In genomic region chr11:69530755-69531154, GRCm38 (mm10) we compare ENCODE assay signal across 9 mouse cellular contexts. TPM values are rescaled to one million over a fixed set of nuclear protein-coding genes. Genes with fewer than 3 reads are reported as not detected.
A peak's percentile ranks its signal among the peaks of the same experiment; 100 is the strongest.
DNase-seq lines count a peak whose midpoint lies in the region; ATAC-seq and TF ChIP-seq lines count a peak whose summit lies in the region.
"Not testable (repeated sequence)": the region's sequence is repeated elsewhere in the genome, so short reads cannot be mapped to it uniquely, and the experiment has no call there.
"Had no signal": no experiment of that assay in that cellular context is flagged by ENCODE, and none has a peak within 500 bp of the region (broad histone marks: within the 10 kb centered on the region; RNA-seq: fewer than 3 reads in every experiment).

No protein-coding gene starts in this region.

- not testable (repeated sequence) for H3K9me3 ChIP-seq in ES-E14 (ENCODE audit: control insufficient read depth, insufficient read depth, low read depth, low read length); forebrain, postnatal 0 days (ENCODE audit: low read length); intestine, postnatal 0 days (ENCODE audit: control insufficient read depth)

- not testable (repeated sequence) for H3K4me1 ChIP-seq in ES-E14 (ENCODE audit: control insufficient read depth in 2 of 2, insufficient read depth in 2 of 2, low read length in 2 of 2, poor library complexity in 1 of 2); intestine, postnatal 0 days (replicated peaks; ENCODE audit: control insufficient read depth, insufficient read depth, low read length); liver, adult 2 months (ENCODE audit: control insufficient read depth, insufficient read depth, low read length)
- H3K4me1 ChIP-seq in forebrain, postnatal 0 days (ENCODE audit: insufficient read depth): peaks cover 20% of the 10 kb centered on the region

- not testable (repeated sequence) for ATAC-seq in forebrain, postnatal 0 days; intestine, postnatal 0 days
- 0 out of 2 replicates have a peak, but pooled peaks have one; percentile 48 for ATAC-seq in megakaryocyte progenitor cell, adult 5-6 weeks (replicated peaks; ENCODE audit: poor library complexity)

- TF ChIP-seq POLR2A in liver, adult 2 months (IDR thresholded peaks at IDR 0.05; ENCODE audit: extremely low read depth, insufficient read depth, low read length): not testable (repeated sequence)

- not testable (repeated sequence) for H3K4me3 ChIP-seq in ES-E14 (ENCODE audit: insufficient read depth in 1 of 2, low read depth in 1 of 2, low read length in 2 of 2, poor library complexity in 1 of 2, severe bottlenecking in 1 of 2); forebrain, postnatal 0 days (ENCODE audit: low read depth, low read length); intestine, postnatal 0 days (ENCODE audit: low read depth, low read length); liver, adult 2 months (ENCODE audit: insufficient read depth, low read depth, low read length)

- H3K27ac ChIP-seq in ES-E14 (ENCODE audit: insufficient read depth, low read depth, low read length, poor library complexity, severe bottlenecking); forebrain, postnatal 0 days (ENCODE audit: low read depth, low read length); intestine, postnatal 0 days (ENCODE audit: low read depth, low read length); liver, adult 2 months (replicated peaks; ENCODE audit: insufficient read depth, low read depth, low read length): not testable (repeated sequence)

- H3K36me3 ChIP-seq in ES-E14 (ENCODE audit: control insufficient read depth, insufficient read depth, low read length, poor library complexity, severe bottlenecking); forebrain, postnatal 0 days (ENCODE audit: insufficient read depth); intestine, postnatal 0 days (ENCODE audit: control insufficient read depth, insufficient read depth); liver, adult 2 months (ENCODE audit: control insufficient read depth, insufficient read depth, low read length): not testable (repeated sequence)

- not testable (repeated sequence) for H3K9ac ChIP-seq in ES-E14 (ENCODE audit: insufficient read depth, low read depth, low read length, poor library complexity, severe bottlenecking); forebrain, postnatal 0 days; intestine, postnatal 0 days (ENCODE audit: low read depth, low read length); liver, adult 2 months (ENCODE audit: low read depth, low read length)

- in situ Hi-C loops in ES-E14 (cut with MboI; ENCODE audit: low sequenced_read_pairs in 2 of 2, unreplicated experiment in 2 of 2): not testable (repeated sequence)

- H3K79me2 ChIP-seq in liver, adult 2 months (ENCODE audit: control insufficient read depth, insufficient read depth, low read length): not testable (repeated sequence)

- peak; percentile 46; the same call in 1 of the 2 replicates for TF ChIP-seq CTCF in forebrain, postnatal 0 days (IDR thresholded peaks at IDR 0.05; ENCODE audit: low read depth)
- TF ChIP-seq CTCF in intestine, postnatal 0 days (IDR thresholded peaks at IDR 0.05; ENCODE audit: low read depth): peak; percentile 43
- TF ChIP-seq CTCF in liver, adult 2 months (IDR thresholded peaks at IDR 0.05; ENCODE audit: low read depth, low read length): peak; percentile 39

- not testable (repeated sequence) for H3K27me3 ChIP-seq in forebrain, postnatal 0 days (ENCODE audit: insufficient read depth, low read length); intestine, postnatal 0 days (replicated peaks; ENCODE audit: control insufficient read depth, insufficient read depth, low read length); liver, adult 2 months (ENCODE audit: control insufficient read depth, insufficient read depth, low read length)

- not testable (repeated sequence) for H3K4me2 ChIP-seq in forebrain, postnatal 0 days (ENCODE audit: low read depth); intestine, postnatal 0 days (replicated peaks; ENCODE audit: low read depth)

- peak; percentile 26 for DNase-seq in A20 (ENCODE audit: low read depth, low spot score)
- not testable (repeated sequence) for DNase-seq in ES-E14 (ENCODE audit: low read depth, low spot score); forebrain, postnatal 0 days; liver, adult 2 months (ENCODE audit: extremely low read depth, low read depth, low spot score)
- DNase-seq in ZHBTc4 (ENCODE audit: low read depth, low spot score): peak; percentile 80

- 87% methylated on average over 6 of the region's 6 CpGs for WGBS in forebrain, postnatal 0 days
- 89% methylated on average over 6 of the region's 6 CpGs for WGBS in intestine, postnatal 0 days
- 92% methylated on average over 6 of the region's 6 CpGs for WGBS in liver, adult 2 months

TF ChIP-seq in ES-E14, 5 proteins besides CTCF, POLR2A, EP300 and RAD21:
- peak; percentile 29; the same call in 1 of the 2 replicates for TF ChIP-seq ZC3H11A (IDR thresholded peaks at IDR 0.05; ENCODE audit: borderline replicate concordance, low read depth, low read length)

RNA-seq across cellular contexts. Expression of gene Dnah2, which starts 18.2 kb away (rescaled TPM):
- 0.98 and 2.5 TPM in 2 replicates for total RNA-seq in ES-E14 (2012; rRNA removed)
- total RNA-seq in forebrain, postnatal 0 days (2014; rRNA removed): 9.5 and 12.3 TPM in 2 replicates
- 1.8 and 3.0 TPM in 2 replicates for polyA plus RNA-seq in forebrain, postnatal 0 days (2015; fragmentation: Nextera tagmentation; extraction: Ambion mirVana)
- 8.0 and 8.7 TPM in 2 replicates for polyA plus RNA-seq in intestine, postnatal 0 days (2015; fragmentation: Nextera tagmentation; extraction: Ambion mirVana)
- under 0.01 and 0.09 TPM in 2 replicates for total RNA-seq in liver, adult 2 months (2014; rRNA removed)
- polyA plus RNA-seq in liver, adult 2 months (2012; rRNA removed): 0.02 TPM in 2 replicates
- 0.07 TPM in 1 of 2 replicates, not detected in the other for total RNA-seq in megakaryocyte progenitor cell, adult 5-6 weeks (2015)
- under 0.01 TPM in 1 of 2 replicates, not detected in the other for total RNA-seq in megakaryocyte progenitor cell, adult 5-6 weeks (2017)
- total RNA-seq: common myeloid progenitor, adult 5-6 weeks had no signal

RNA-seq across cellular contexts. Expression of gene Efnb3, which starts 29.2 kb away (rescaled TPM):
- 3.1 and 3.2 TPM in 2 replicates for total RNA-seq in ES-E14 (2012; rRNA removed)
- 137 and 184 TPM in 2 replicates for total RNA-seq in forebrain, postnatal 0 days (2014; rRNA removed)
- 149 and 171 TPM in 2 replicates for polyA plus RNA-seq in forebrain, postnatal 0 days (2015; fragmentation: Nextera tagmentation; extraction: Ambion mirVana)
- 4.4 and 4.6 TPM in 2 replicates for polyA plus RNA-seq in intestine, postnatal 0 days (2015; fragmentation: Nextera tagmentation; extraction: Ambion mirVana)
- under 0.01 TPM in 1 of 2 replicates, not detected in the other for total RNA-seq in liver, adult 2 months (2014; rRNA removed)
- 0.11 and 0.17 TPM in 2 replicates for polyA plus RNA-seq in liver, adult 2 months (2012; rRNA removed)
- total RNA-seq in megakaryocyte progenitor cell, adult 5-6 weeks (2015): 0.15 TPM in 1 of 2 replicates, not detected in the other
- total RNA-seq in megakaryocyte progenitor cell, adult 5-6 weeks (2017): 0.24 and 0.33 TPM in 2 replicates
- total RNA-seq: granulocyte monocyte progenitor cell, adult 5-6 weeks had no signal

RNA-seq across cellular contexts. Expression of gene Wrap53, which starts 49.3 kb away (rescaled TPM):
- total RNA-seq in ES-E14 (2012; rRNA removed): 30.7 and 33.0 TPM in 2 replicates
- 10.5 and 13.1 TPM in 2 replicates for total RNA-seq in forebrain, postnatal 0 days (2014; rRNA removed)
- 14.6 and 17.3 TPM in 2 replicates for polyA plus RNA-seq in forebrain, postnatal 0 days (2015; fragmentation: Nextera tagmentation; extraction: Ambion mirVana)
- 14.3 and 14.7 TPM in 2 replicates for polyA plus RNA-seq in intestine, postnatal 0 days (2015; fragmentation: Nextera tagmentation; extraction: Ambion mirVana)
- total RNA-seq in liver, adult 2 months (2014; rRNA removed): 5.6 and 6.4 TPM in 2 replicates
- polyA plus RNA-seq in liver, adult 2 months (2012; rRNA removed): 10.7 and 11.2 TPM in 2 replicates
- total RNA-seq in megakaryocyte progenitor cell, adult 5-6 weeks (2015): 16.2 and 18.3 TPM in 2 replicates
- total RNA-seq in megakaryocyte progenitor cell, adult 5-6 weeks (2017): 6.2 and 6.9 TPM in 2 replicates

RNA-seq across cellular contexts. Expression of gene Trp53, which starts 49.4 kb away (rescaled TPM):
- total RNA-seq in ES-E14 (2012; rRNA removed): 98.0 and 105 TPM in 2 replicates
- 40.1 and 43.1 TPM in 2 replicates for total RNA-seq in forebrain, postnatal 0 days (2014; rRNA removed)
- 52.4 and 59.8 TPM in 2 replicates for polyA plus RNA-seq in forebrain, postnatal 0 days (2015; fragmentation: Nextera tagmentation; extraction: Ambion mirVana)
- 48.0 and 49.6 TPM in 2 replicates for polyA plus RNA-seq in intestine, postnatal 0 days (2015; fragmentation: Nextera tagmentation; extraction: Ambion mirVana)
- total RNA-seq in liver, adult 2 months (2014; rRNA removed): 3.7 and 6.2 TPM in 2 replicates
- 23.5 and 35.4 TPM in 2 replicates for polyA plus RNA-seq in liver, adult 2 months (2012; rRNA removed)
- total RNA-seq in megakaryocyte progenitor cell, adult 5-6 weeks (2015): 124 and 173 TPM in 2 replicates
- 65.1 and 65.6 TPM in 2 replicates for total RNA-seq in megakaryocyte progenitor cell, adult 5-6 weeks (2017)

Comparison
In these comparisons a context has a peak if more than half of its experiments do, and no peak if none do; other contexts are left out.
1. RNA of gene Efnb3, which starts 29.2 kb away (total RNA-seq): 137 to 184 TPM in forebrain, postnatal 0 days; 3.1 to 3.2 TPM in ES-E14, 0.15 to 0.33 TPM in megakaryocyte progenitor cell, adult 5-6 weeks and under 0.01 TPM in liver, adult 2 months; every median in the first group is over 10 times any median in the second.
2. Peak in every context shown above with its lines, with median percentiles within 50 percentile points of each other: CTCF ChIP-seq.